Mouse (Mus musculus) heart, postnatal 36 days (tissue): Measurements from ENCODE around the gene Fsd1l. TPM values are rescaled to one million over a fixed set of nuclear protein-coding genes. Genes with fewer than 3 reads are reported as not detected.

Experiments
- DNase-seq, 2 experiments: peaks; one replicate each; pipeline ENCODE4 v3.0.0; 2021 to 2022
- intact Hi-C: fragments of 180-260 bp; cut with DNase I; formaldehyde crosslinking; loops from one replicate; pipeline ENCODE4 v1.15.1; 2025
- total RNA-seq, 2 experiments: library from RNA; stranded (reverse); gene quantifications; 2 replicates each; pipeline ENCODE4 v1.2.3; 2021

The Fsd1l gene
- 10 to 100 TPM; 43.6 to 47.7 TPM for total RNA-seq

GRCm38 (mm10) chr4:53631316-53632010, at the start of gene Fsd1l:
Gene Fsd1l (plus strand): TSS chr4:53631471.
- intact Hi-C loops, result no loop called here

DNA sequence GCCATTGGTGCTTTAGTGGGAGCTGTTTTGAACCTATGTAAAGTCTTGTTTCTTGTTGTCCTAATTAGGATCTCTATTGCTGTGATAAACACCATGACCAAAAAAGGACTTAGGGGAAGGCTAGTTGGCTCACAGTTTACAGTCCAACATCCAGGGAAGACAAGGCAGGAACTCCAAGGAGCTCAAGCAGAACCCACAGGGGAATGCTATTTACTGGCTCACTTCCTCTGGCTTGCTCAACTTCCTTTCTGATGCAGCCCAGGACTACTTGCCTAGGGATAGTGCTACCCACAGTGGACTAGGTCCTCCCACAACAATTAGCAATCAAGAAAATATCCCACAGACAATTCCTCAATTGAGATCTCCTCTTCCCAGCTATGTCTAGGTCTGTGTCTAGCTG, 43.6 kb upstream of the Fsd1l start:
- intact Hi-C loops, result no loop called here
- DNase-seq, result no peak

More at GRCm38 (mm10) chr4:53631316-53632010, at the start of gene Fsd1l:
- peak; percentile 79 to 87 for DNase-seq

- intact Hi-C loops, result no loop called here
- DNase-seq, result no peak
These were observed 42.3 kb upstream of the Fsd1l start for GRCm38 (mm10) chr4:53588936-53589335.

DNA sequence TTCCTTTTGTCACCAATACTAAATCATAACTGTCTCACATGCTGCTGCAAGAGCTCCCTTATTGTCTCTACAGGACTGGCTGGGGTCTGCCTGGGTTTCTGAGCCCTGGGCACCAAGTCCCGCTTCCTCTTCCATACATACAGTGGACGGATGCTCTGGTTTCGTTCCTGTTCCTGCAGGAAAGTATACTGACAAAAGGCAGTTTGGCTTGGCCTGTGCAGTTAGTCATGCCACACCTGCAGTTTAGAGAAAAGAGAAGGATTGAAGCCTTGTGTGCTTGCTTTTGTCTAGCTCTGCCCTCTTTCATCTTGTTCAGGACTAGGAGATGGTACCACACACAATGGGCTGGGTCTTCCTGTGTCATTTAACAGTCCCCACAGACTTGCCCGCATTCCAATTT, 41.8 kb upstream of the Fsd1l start:
- DNase-seq, result no peak
- intact Hi-C loops, result no loop called here

GRCm38 (mm10) chr4:53590163-53590562, 41.1 kb upstream of the Fsd1l start:
- no peak for DNase-seq
- intact Hi-C loops, result loop anchor here (5.0 kb wide), 1 partner anchor 208 kb away; no protein-coding TSS in a partner anchor

DNA sequence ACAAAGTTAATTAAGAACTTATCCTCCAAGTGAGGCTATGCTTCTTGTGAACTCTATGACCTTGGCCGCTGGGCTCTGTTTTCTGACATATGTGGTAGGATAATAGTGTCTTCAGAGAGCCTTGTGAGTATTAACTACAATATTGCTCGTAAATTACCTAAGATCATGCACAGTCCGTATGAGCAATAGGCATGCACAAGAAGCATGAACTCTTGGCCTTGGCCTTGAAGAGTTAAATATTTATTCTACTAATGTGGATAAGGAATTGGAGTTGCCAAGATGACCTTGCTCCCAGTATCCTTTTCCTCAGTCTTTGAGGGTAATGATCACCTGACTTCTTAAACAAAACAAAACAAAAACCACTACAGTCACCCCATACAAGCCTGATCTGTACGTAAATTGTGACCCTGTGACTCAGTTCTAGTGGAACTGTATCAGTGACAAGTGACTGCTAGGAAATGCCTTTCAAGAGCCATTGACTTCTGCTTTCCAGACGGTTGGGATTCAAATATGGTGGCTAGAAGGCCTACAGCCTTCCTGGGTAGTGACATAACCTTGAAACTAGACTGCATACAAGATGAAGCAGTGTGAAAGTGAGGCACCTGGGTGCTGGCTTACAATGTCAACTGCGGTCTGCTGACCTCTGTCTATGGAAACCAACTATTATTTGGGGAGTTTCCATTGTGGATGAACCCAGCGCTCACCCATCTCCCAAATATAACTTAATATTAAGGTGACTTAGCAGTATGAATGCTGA, 40.4 kb upstream of the Fsd1l start:
- intact Hi-C loops, result loop anchor here (5.0 kb wide), 1 partner anchor 209 kb away; no protein-coding TSS in a partner anchor

DNA sequence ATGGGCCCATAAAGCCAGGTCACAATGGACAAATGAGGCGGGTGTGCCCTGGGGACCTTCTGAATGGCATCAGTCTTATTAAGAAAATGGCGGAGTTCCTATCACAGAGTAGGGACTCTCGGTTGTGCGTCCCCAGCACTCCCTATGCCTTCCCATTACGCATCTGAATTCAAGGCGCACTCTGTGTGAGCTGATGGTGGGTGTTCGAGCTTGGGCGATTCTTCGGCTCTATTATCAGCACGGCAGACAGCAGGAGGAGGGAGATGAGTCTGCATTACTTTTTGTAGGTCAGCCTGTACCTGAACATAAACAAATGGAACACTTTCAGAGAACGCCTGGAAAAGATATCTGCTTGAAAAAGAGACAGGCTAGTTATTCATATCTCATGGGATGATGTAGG, 39.7 kb upstream of the Fsd1l start:
- intact Hi-C loops, result loop anchor here (5.0 kb wide), 1 partner anchor 209 kb away; no protein-coding TSS in a partner anchor
- no peak for DNase-seq

More for the DNA sequence above, 40.4 kb upstream of the Fsd1l start:
- no peak for DNase-seq

DNA sequence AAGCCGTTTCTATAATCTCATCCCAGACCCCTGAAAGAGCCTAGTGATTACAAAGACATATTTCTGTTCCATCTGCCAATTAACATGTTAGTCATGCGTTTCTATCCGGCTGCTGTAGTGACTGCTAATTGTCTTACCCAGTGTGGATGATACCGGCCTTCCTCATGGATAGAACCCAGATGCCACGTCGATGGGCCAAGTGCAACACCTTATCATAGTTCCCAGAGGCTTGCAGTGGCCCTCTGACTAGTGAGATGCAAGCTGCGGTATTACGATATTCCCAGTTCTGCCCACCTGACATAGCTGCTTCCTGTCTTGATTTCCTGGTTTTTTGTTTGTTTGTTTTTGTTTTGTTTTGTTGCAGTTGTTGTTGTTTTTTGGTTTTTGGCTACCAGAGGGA, 39.3 kb upstream of the Fsd1l start:
- intact Hi-C loops, result loop anchor here (2.0 to 5.0 kb wide), 3 partner anchors 151 to 475 kb away; partner anchors contain the start of gene Slc44a1
- peak in 1 of 2 experiments; percentile 35 for DNase-seq

DNA sequence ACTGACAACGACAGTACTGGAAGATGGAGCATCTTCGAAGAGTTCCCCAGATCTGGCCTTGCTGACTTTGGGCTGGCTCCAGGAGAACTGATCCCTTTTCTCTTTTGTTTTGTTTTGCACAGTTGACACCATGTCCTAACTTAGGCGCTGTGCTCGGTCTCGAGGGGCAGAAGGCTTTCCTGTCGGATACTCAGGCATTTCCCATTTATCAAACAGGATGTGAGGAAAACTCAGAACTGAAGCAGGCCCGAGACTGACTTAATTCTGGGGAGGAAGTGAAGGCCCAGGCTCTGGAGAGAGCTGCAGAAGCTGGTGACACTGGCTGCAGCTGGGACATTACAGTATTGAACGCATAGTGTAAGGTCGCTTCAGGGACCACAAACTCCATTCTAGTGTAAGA, 38.9 kb upstream of the Fsd1l start:
- intact Hi-C loops, result loop anchor here (2.0 to 5.0 kb wide), 3 partner anchors 152 to 476 kb away; partner anchors contain the start of gene Slc44a1
- DNase-seq, result peak; percentile 48 to 66

DNA sequence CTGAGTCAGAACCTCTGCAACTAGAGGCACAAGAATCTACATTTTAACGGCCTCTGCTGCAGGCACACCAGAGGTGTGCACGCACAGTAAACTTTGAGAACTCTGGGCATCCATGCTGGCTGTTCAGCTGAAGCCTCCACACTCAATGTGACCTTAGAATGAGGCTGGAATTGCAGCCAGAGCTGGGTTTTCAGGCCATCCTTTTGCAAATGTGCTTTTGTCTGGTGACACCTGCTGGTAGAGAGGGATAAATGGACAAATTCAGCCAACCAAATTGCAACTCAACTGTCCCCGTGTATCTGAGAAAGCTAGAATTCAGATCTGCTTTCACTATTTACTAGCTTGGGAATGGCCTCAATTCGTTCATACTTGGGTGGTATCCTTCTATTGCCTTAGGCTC, 37.1 kb upstream of the Fsd1l start:
- intact Hi-C loops, result loop anchor here (1.0 to 5.0 kb wide), 3 partner anchors 49 to 483 kb away; no protein-coding TSS in a partner anchor
- DNase-seq, result peak; percentile 57 to 67

DNA sequence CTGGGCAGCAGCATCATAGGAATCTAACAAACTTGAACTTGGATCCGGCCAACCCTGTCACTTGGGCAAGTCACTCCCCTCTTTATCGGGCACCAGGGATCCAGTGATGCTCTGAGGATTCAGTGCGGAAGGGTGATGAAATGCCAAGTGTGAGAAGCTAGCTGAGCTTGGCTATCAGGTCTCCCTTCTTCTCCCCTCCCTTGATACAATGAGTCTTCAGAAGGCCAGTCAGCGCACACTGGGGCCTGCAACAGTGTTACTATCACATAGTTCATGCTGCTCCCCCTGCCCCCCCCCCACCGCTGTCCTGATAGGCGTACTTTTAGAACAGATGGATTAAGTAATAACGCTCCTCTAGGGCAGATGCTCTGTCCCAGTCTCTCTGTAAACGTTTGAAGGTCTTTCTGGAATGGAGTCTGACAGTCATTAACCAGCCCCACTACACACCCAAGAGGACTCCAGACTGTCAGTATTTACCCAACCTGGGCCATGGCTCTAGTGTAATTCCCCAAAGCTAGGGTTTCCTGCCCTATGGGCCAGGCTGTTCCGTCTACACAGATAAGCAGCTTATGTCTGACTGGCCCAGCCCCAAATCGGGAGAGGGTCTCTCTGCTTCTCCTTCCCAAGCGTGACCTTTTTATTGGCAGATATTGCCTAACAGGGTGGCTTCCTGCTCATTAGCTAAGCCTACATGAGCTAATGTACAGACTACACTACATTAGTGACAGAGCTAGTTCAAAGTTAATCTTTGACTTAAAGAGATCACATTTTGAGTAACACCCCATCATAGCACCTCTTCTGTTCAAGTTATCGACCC, 35.8 kb upstream of the Fsd1l start:
- intact Hi-C loops, result loop anchor here (2.0 kb wide), 1 partner anchor 485 kb away; no protein-coding TSS in a partner anchor
- DNase-seq, result no peak

DNA sequence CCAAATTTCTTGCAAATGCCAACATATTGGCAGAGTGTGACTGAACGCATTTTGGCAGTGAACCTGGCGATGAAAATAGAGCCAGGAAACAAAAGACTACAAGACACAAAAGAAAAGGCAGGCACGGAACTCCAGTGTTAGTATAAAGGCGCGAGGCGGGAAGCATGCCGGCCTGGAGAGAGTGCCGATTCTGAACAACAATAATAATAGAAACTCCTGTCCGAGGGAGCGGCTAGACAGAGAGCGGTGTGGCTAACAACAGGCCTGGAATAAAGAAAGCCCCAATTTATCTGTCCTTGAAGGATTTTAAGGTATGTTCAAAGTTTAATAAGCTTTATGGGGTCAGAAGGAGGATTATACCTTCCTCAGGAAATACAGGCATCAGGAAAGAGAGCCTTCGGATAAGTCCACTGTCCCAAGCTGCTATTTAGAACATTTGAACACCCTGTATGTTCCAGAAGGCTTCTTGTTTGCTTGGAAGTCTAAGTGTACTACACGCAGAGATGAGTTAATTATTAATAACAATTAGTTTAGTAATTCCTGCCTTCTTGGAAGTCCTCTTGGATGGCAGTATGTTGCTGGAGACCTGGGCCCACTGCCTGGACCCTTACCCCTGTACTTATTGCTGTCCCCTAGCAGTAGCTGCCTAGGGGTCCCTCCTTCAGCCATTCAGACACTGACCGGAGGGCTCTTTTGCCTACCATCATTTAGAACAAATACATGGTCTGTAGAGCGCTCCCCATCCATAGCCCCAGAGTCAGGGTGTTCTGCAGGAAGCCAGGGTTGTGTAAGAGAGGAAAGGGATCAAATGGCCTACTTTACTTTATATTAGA, 35.0 kb upstream of the Fsd1l start:
- no peak for DNase-seq

DNA sequence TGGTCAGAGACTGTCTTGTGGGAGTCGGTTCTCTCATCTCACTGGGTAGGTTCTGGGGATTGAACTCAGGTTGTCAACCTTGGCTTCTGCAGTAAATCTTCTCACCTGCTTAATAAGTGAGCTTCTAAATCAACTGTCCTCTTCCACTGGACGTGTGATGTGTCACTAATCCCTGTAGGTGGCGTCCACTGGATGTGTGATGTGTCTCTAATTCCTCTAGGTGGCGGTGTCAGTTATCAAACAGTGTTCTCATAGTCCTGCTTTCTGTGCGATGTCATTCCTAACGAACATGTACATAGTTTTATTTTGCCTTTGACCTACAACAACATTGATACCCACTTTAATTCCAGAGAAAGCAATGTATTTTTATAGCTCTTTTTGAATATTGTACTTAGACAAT, 30.8 kb upstream of the Fsd1l start:
- DNase-seq, result no peak
- intact Hi-C loops, result loop anchor here (5.0 kb wide), 1 partner anchor 112 kb away; the partner anchor contains the start of gene Fktn

More for the DNA sequence above, 35.0 kb upstream of the Fsd1l start:
- intact Hi-C loops, result no loop called here

GRCm38 (mm10) chr4:53614576-53615225, 16.6 kb upstream of the Fsd1l start:
- DNase-seq, result no peak
- intact Hi-C loops, result no loop called here

GRCm38 (mm10) chr4:53617968-53618367, 13.3 kb upstream of the Fsd1l start:
- no peak for DNase-seq
- intact Hi-C loops, result no loop called here

DNA sequence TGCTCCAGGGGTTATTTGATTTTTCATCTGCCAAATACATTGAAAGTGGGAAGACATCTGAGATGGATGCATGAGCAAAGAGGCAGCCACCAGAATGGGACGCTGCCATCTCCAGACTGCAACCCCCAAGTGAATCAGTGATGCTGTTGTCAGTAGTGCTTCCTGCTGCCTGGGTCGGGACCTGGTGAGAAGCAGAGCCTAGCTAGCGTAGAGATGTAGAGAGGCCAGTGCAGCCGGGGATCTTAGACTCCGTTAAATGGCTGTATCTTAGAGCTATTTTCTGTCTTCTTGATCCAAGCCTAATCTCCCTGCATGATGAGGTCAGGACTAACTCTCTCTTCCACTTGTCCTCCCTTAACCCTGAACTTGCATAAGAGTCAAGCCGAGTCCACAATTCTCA, 11.2 kb upstream of the Fsd1l start:
- DNase-seq, result no peak

DNA sequence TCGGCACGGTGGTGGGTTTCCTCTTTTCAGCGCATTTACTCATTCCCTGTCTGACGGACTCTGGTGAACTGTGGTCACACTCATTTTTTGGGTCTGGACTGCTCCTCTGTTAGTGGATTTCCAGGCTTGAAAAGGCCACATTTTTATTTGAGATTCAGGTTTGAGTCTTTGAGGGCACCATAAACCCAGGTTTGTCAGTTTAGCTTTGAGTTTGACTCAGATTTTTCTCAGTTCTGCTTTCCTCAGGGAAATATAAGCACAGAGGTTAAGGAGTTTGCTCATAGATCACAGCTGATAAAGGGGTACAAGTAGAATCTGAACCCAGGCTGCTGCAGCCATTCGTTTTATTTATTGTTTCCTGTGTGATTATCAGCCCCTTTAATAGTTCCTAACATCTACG, 10.2 kb upstream of the Fsd1l start:
- intact Hi-C loops, result no loop called here
- DNase-seq, result no peak

More for the DNA sequence above, 11.2 kb upstream of the Fsd1l start:
- intact Hi-C loops, result no loop called here

DNA sequence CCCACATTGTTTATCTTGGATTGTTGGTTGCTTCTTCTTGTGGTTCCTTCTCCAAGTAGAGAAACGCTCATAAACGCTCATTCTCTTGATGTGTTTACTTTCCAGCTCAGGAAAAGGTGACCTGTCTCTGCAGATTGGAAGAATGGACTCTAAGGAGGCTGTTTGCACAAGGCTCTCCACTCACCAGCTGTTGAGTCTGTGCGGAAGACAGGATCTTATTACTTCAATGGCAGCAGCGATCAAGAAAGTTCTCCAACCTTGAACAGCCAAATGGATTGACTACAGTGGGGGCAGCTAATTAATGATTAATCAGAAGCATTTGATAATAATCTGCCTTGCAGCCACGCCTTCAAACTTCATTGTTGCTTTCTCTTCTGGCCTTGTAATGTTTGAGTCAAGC, 9.8 kb upstream of the Fsd1l start:
- intact Hi-C loops, result no loop called here
- no peak for DNase-seq

DNA sequence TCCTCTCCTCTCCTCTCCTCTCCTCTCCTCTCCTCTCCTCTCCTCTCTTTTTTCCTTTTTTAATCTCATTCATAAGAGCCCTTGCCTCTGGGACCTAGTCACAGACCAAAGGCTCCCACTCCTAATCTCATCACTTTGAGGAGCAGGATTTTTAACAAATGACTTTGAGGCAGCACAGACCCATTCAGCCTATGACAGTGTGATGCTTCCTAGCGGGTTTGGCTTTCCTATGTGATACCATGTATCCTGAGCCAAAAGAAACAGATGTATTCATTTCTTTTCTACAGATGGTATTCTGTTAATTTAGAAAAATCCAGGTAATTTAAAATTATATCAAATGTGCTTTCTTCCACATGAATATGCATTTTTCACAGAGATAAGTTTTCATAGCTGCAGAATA, 7.6 kb upstream of the Fsd1l start:
- intact Hi-C loops, result no loop called here

More for the DNA sequence above, 7.6 kb upstream of the Fsd1l start:
- DNase-seq, result no peak
